Comparison of ENCODE assay signal across 28 mouse cellular contexts in the genomic region with DNA sequence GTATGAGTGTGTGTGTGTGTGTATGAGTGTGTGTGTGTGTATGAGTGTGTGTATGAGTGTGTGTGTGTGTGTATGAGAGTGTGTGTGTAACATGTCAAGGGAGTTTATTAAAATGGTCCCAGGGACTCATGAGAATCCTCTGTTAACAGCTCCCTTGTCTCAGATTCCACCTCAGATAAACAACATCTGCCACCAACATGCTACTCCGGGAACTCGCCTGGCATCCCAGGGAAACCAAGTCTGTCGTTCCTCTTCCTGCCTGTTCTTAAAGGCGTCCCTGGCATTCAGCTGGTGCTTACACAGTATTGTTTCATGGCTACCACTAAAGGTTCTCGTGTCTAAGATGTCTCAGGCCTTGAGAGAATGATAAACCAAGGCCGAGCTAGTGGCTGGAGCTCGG. TPM values are rescaled to one million over a fixed set of nuclear protein-coding genes. Genes with fewer than 3 reads are reported as not detected.
DNase-seq lines count a peak whose midpoint lies in the region; ATAC-seq and TF ChIP-seq lines count a peak whose summit lies in the region.
"Had no signal": no experiment of that assay in that cellular context is flagged by ENCODE, and none has a peak within 500 bp of the region (broad histone marks: within the 10 kb centered on the region; RNA-seq: fewer than 3 reads in every experiment).

No protein-coding gene starts in this region.

- 0 out of 2 replicates have a peak overlapping the region, but pooled peaks have one; percentile 67 for H3K27ac ChIP-seq in forebrain, embryonic 14.5 days (ENCODE audit: low read depth, low read length)
- H3K27ac ChIP-seq in forebrain, embryonic 12.5 days = no peak overlapping the region
- H3K27ac ChIP-seq in left cerebral cortex, adult 2 months = peak overlapping the region; percentile 26; the same call in 1 of the 2 replicates
- H3K27ac ChIP-seq in embryonic facial prominence, embryonic 13.5 days = 0 out of 2 replicates have a peak overlapping the region, but pooled peaks have one; percentile 4
- H3K27ac ChIP-seq in heart, embryonic 12.5 days (ENCODE audit: poor library complexity, severe bottlenecking) = no peak overlapping the region
- H3K27ac ChIP-seq: gastrocnemius, adult 2 months; heart, embryonic 15.5 days; hindbrain, embryonic 14.5 days; hindbrain, postnatal 0 days had no signal

- TF ChIP-seq CTCF in left cerebral cortex, adult 2 months (IDR thresholded peaks at IDR 0.05) = no peak

- peak; percentile 40 for DNase-seq in forebrain, embryonic 14.5 days (ENCODE audit: low spot score)
- no peak for DNase-seq in left cerebral cortex, adult 2 months (ENCODE audit: extremely low spot score in 1 of 2, low spot score in 2 of 2)
- DNase-seq in left cerebral cortex, adult 11 months (ENCODE audit: low spot score) = no peak
- no peak for DNase-seq in urinary bladder, postnatal 25 days (ENCODE audit: low spot score)
- DNase-seq: adrenal gland, adult 8-10 months; adrenal gland, postnatal 25 days; cerebellum, adult 11 months; cerebellum, adult 2 months; cerebellum, postnatal 10 days; cerebellum, postnatal 36 days; embryo, embryonic 11 days; gastrocnemius, adult 2 months; gastrocnemius, postnatal 14 days; heart, adult 11 months; heart, postnatal 10 days; heart, postnatal 4 days; kidney, adult 18-20 months; kidney, adult 9 months had no signal

- H3K36me3 ChIP-seq in forebrain, embryonic 14.5 days (ENCODE audit: control insufficient read depth, insufficient read depth, low read length) = peaks cover 6% of the 10 kb centered on the region; the same call in 1 of the 2 replicates
- peaks cover 7% of the 10 kb centered on the region; the same call in 1 of the 2 replicates for H3K36me3 ChIP-seq in forebrain, embryonic 12.5 days (replicated peaks)
- H3K36me3 ChIP-seq in embryonic facial prominence, embryonic 13.5 days = no peaks in the 10 kb centered on the region
- H3K36me3 ChIP-seq in heart, embryonic 12.5 days = 0 out of 2 replicates have a peak, but pooled peaks cover 10% of the 10 kb centered on the region
- H3K36me3 ChIP-seq: heart, embryonic 15.5 days had no signal

- no peaks in the 10 kb centered on the region for H3K9me3 ChIP-seq in forebrain, embryonic 14.5 days (replicated peaks; ENCODE audit: control insufficient read depth, low read length)
- no peaks in the 10 kb centered on the region for H3K9me3 ChIP-seq in forebrain, embryonic 12.5 days
- H3K9me3 ChIP-seq in embryonic facial prominence, embryonic 13.5 days = no peaks in the 10 kb centered on the region
- H3K9me3 ChIP-seq in heart, embryonic 12.5 days (replicated peaks) = no peaks in the 10 kb centered on the region
- H3K9me3 ChIP-seq: heart, embryonic 15.5 days had no signal

- H3K9ac ChIP-seq in forebrain, embryonic 14.5 days (ENCODE audit: low read length) = no peak overlapping the region
- no peak overlapping the region for H3K9ac ChIP-seq in forebrain, embryonic 12.5 days
- no peak overlapping the region for H3K9ac ChIP-seq in embryonic facial prominence, embryonic 13.5 days
- no peak overlapping the region for H3K9ac ChIP-seq in heart, embryonic 12.5 days
- H3K9ac ChIP-seq: heart, embryonic 15.5 days; hindbrain, embryonic 14.5 days had no signal

- intact Hi-C loops in left cerebral cortex, adult 2 months (cut with DNase I) = no loop called here

- WGBS in forebrain, embryonic 14.5 days = 69% methylated on average over 7 of the region's 7 CpGs
- 84% methylated on average over 7 of the region's 7 CpGs for WGBS in forebrain, embryonic 12.5 days
- WGBS in embryonic facial prominence, embryonic 13.5 days = 72% methylated on average over 7 of the region's 7 CpGs
- 82% methylated on average over 7 of the region's 7 CpGs for WGBS in heart, embryonic 12.5 days

- no peak for ATAC-seq in forebrain, embryonic 14.5 days
- no peak for ATAC-seq in forebrain, embryonic 12.5 days (ENCODE audit: low FRiP score)
- no peak for ATAC-seq in embryonic facial prominence, embryonic 13.5 days (ENCODE audit: insufficient number of reproducible peaks, insufficient read depth, low FRiP score, low TSS enrichment, low read depth)
- ATAC-seq in heart, embryonic 12.5 days (ENCODE audit: insufficient number of reproducible peaks, low FRiP score) = no peak
- ATAC-seq: hindbrain, postnatal 0 days; inflammation-experienced regulatory T-cells, adult 6 months; intestine, embryonic 16.5 days had no signal

- H3K4me1 ChIP-seq in forebrain, embryonic 14.5 days (ENCODE audit: control insufficient read depth, insufficient read depth, low read length) = no peaks in the 10 kb centered on the region
- peaks cover 6% of the 10 kb centered on the region; the same call in 1 of the 2 replicates for H3K4me1 ChIP-seq in forebrain, embryonic 12.5 days
- H3K4me1 ChIP-seq in embryonic facial prominence, embryonic 13.5 days = no peaks in the 10 kb centered on the region
- H3K4me1 ChIP-seq in heart, embryonic 12.5 days (replicated peaks) = no peaks in the 10 kb centered on the region
- H3K4me1 ChIP-seq: heart, embryonic 15.5 days had no signal

- no peak overlapping the region for H3K4me2 ChIP-seq in forebrain, embryonic 14.5 days (ENCODE audit: low read length)
- no peak overlapping the region for H3K4me2 ChIP-seq in forebrain, embryonic 12.5 days
- H3K4me2 ChIP-seq in embryonic facial prominence, embryonic 13.5 days = no peak overlapping the region
- no peak overlapping the region for H3K4me2 ChIP-seq in heart, embryonic 12.5 days
- H3K4me2 ChIP-seq: heart, embryonic 11.5 days; heart, embryonic 15.5 days; hindbrain, embryonic 14.5 days had no signal

- no peak overlapping the region for H3K4me3 ChIP-seq in forebrain, embryonic 14.5 days (ENCODE audit: low read depth, low read length)
- H3K4me3 ChIP-seq in forebrain, embryonic 12.5 days (replicated peaks) = no peak overlapping the region
- no peak overlapping the region for H3K4me3 ChIP-seq in left cerebral cortex, adult 2 months
- no peak overlapping the region for H3K4me3 ChIP-seq in embryonic facial prominence, embryonic 13.5 days
- H3K4me3 ChIP-seq in heart, embryonic 12.5 days = no peak overlapping the region
- H3K4me3 ChIP-seq: erythroblast, embryonic 14.5 days; gastrocnemius, adult 2 months; heart, embryonic 15.5 days had no signal

- no peaks in the 10 kb centered on the region for H3K27me3 ChIP-seq in forebrain, embryonic 14.5 days (replicated peaks; ENCODE audit: control insufficient read depth, insufficient read depth, low read length)
- no peaks in the 10 kb centered on the region for H3K27me3 ChIP-seq in forebrain, embryonic 12.5 days
- no peaks in the 10 kb centered on the region for H3K27me3 ChIP-seq in embryonic facial prominence, embryonic 13.5 days
- no peaks in the 10 kb centered on the region for H3K27me3 ChIP-seq in heart, embryonic 12.5 days (replicated peaks)
- H3K27me3 ChIP-seq: heart, embryonic 15.5 days had no signal

RNA-seq across cellular contexts. Expression of a gene that starts 15.7 kb away (rescaled TPM):
- 5.2 and 6.7 TPM in 2 replicates for polyA plus RNA-seq in forebrain, embryonic 14.5 days (2014; fragmentation: Nextera tagmentation; extraction: Ambion mirVana)
- polyA plus RNA-seq in forebrain, embryonic 12.5 days (2016; fragmentation: Nextera tagmentation; extraction: Ambion mirVana) = 11.7 and 12.3 TPM in 2 replicates
- total RNA-seq in left cerebral cortex, adult 2 months (2021) = 10 to 100 TPM; 65.9 to 75.4 TPM
- polyA plus RNA-seq in embryonic facial prominence, embryonic 13.5 days (2015; fragmentation: Nextera tagmentation; extraction: Ambion mirVana) = 5.4 and 5.5 TPM in 2 replicates
- 3.3 and 4.1 TPM in 2 replicates for polyA plus RNA-seq in heart, embryonic 12.5 days (2016; fragmentation: Nextera tagmentation; extraction: Ambion mirVana)

RNA-seq across cellular contexts. Expression of a gene that starts 38.6 kb away (rescaled TPM):
- polyA plus RNA-seq in forebrain, embryonic 14.5 days (2014; fragmentation: Nextera tagmentation; extraction: Ambion mirVana) = 68.2 and 74.5 TPM in 2 replicates
- 61.4 and 63.9 TPM in 2 replicates for polyA plus RNA-seq in forebrain, embryonic 12.5 days (2016; fragmentation: Nextera tagmentation; extraction: Ambion mirVana)
- 10 to 100 TPM; 39.8 to 48.9 TPM for total RNA-seq in left cerebral cortex, adult 2 months (2021)
- polyA plus RNA-seq in embryonic facial prominence, embryonic 13.5 days (2015; fragmentation: Nextera tagmentation; extraction: Ambion mirVana) = 48.9 and 51.7 TPM in 2 replicates
- 42.3 and 47.2 TPM in 2 replicates for polyA plus RNA-seq in heart, embryonic 12.5 days (2016; fragmentation: Nextera tagmentation; extraction: Ambion mirVana)

RNA-seq across cellular contexts. Expression of a gene that starts 50.2 kb away (rescaled TPM):
- 3.4 and 4.4 TPM in 2 replicates for polyA plus RNA-seq in forebrain, embryonic 14.5 days (2014; fragmentation: Nextera tagmentation; extraction: Ambion mirVana)
- 0.94 and 2.4 TPM in 2 replicates for polyA plus RNA-seq in forebrain, embryonic 12.5 days (2016; fragmentation: Nextera tagmentation; extraction: Ambion mirVana)
- total RNA-seq in left cerebral cortex, adult 2 months (2021) = 10 to 100 TPM; 11.1 to 12.2 TPM
- polyA plus RNA-seq in embryonic facial prominence, embryonic 13.5 days (2015; fragmentation: Nextera tagmentation; extraction: Ambion mirVana) = 32.0 and 44.7 TPM in 2 replicates
- polyA plus RNA-seq in heart, embryonic 12.5 days (2016; fragmentation: Nextera tagmentation; extraction: Ambion mirVana) = 481 and 483 TPM in 2 replicates
- total RNA-seq: adrenal gland, postnatal 25 days had no signal

Comparison
In these comparisons a context has a peak if more than half of its experiments do, and no peak if none do; other contexts are left out.
1. H3K27ac ChIP-seq: peak in forebrain, embryonic 14.5 days (single experiment), left cerebral cortex, adult 2 months (single experiment) and embryonic facial prominence, embryonic 13.5 days (single experiment); none in forebrain, embryonic 12.5 days (single experiment) and heart, embryonic 12.5 days (single experiment).
2. RNA of a gene that starts 50.2 kb away (polyA plus RNA-seq): 481 to 483 TPM in heart, embryonic 12.5 days; 32.0 to 44.7 TPM in embryonic facial prominence, embryonic 13.5 days, 3.4 to 4.4 TPM in forebrain, embryonic 14.5 days and 0.94 to 2.4 TPM in forebrain, embryonic 12.5 days; every median in the first group is over 10 times any median in the second.